Mouse (Mus musculus): Measurements from ENCODE around the gene Mill2. TPM values are rescaled to one million over a fixed set of nuclear protein-coding genes. Genes with fewer than 3 reads are reported as not detected.

The Mill2 gene
- polyA plus RNA-seq, 1 experiment: 0.18 TPM

- no peaks in the 10 kb centered on the region for H3K79me2 ChIP-seq (ENCODE audit: control insufficient read depth, insufficient read depth)
- TF ChIP-seq MYOD1 (IDR thresholded peaks at IDR 0.05; ENCODE audit: control insufficient read depth, insufficient read length, low read depth): no peak
- no peak for TF ChIP-seq MAX (IDR thresholded peaks at IDR 0.05)
- TF ChIP-seq MYOG (IDR thresholded peaks at IDR 0.05; ENCODE audit: control insufficient read depth, extremely low read depth, insufficient read length): no peak
- TF ChIP-seq USF1 (IDR thresholded peaks at IDR 0.05; ENCODE audit: low read depth): no peak
- TF ChIP-seq CEBPB (IDR thresholded peaks at IDR 0.05; ENCODE audit: low read depth): no peak
- TF ChIP-seq CTCF (IDR thresholded peaks at IDR 0.05; ENCODE audit: control insufficient read depth, insufficient read depth, insufficient read length): no peak
- no peak for TF ChIP-seq FOSL1 (IDR thresholded peaks at IDR 0.05; ENCODE audit: insufficient read depth, low read length, poor library complexity, severe bottlenecking)
- H3ac ChIP-seq (ENCODE audit: control insufficient read depth, insufficient read length, low read depth): no peak within 1 kb of the TSS
- no peaks in the 10 kb centered on the region for H3K79me3 ChIP-seq (ENCODE audit: low read depth)
- H3K36me3 ChIP-seq (ENCODE audit: control insufficient read depth, insufficient read depth): no peaks in the 10 kb centered on the region
- H3K4me3 ChIP-seq (ENCODE audit: insufficient read depth, poor library complexity, severe bottlenecking): no peak within 1 kb of the TSS
- H3K27me3 ChIP-seq (ENCODE audit: control insufficient read depth, insufficient read depth, insufficient read length): no peaks in the 10 kb centered on the region
Observed at GRCm38 (mm10) chr7:18821507-18821906, 18.3 kb upstream of the Mill2 start, which contains the start of gene Psg17. Gene Psg17, minus strand, starts transcription at chr7:18821607.

- no peak overlapping the region for H3K4me3 ChIP-seq (ENCODE audit: insufficient read depth, poor library complexity, severe bottlenecking)
- H3K79me2 ChIP-seq (ENCODE audit: control insufficient read depth, insufficient read depth): no peaks in the 10 kb centered on the region
- no peak for TF ChIP-seq CTCF (IDR thresholded peaks at IDR 0.05; ENCODE audit: control insufficient read depth, insufficient read depth, insufficient read length)
Observed at GRCm38 (mm10) chr7:18827792-18828546, 11.8 kb upstream of the Mill2 start.

GRCm38 (mm10) chr7:18828592-18828991, 11.2 kb upstream of the Mill2 start:
- Histone ChIP-seq H3ac (ENCODE audit: control insufficient read depth, insufficient read length, low read depth) (no peak overlapping the region), H3K36me3 (ENCODE audit: control insufficient read depth, insufficient read depth) (no peaks in the 10 kb centered on the region), H3K79me2 (ENCODE audit: control insufficient read depth, insufficient read depth) (no peaks in the 10 kb centered on the region), H3K4me3 (ENCODE audit: insufficient read depth, poor library complexity, severe bottlenecking) (no peak overlapping the region), H3K79me3 (ENCODE audit: low read depth) (no peaks in the 10 kb centered on the region), H3K27me3 (ENCODE audit: control insufficient read depth, insufficient read depth, insufficient read length) (no peaks in the 10 kb centered on the region)
- TF ChIP-seq FOSL1 (IDR thresholded peaks at IDR 0.05; ENCODE audit: insufficient read depth, low read length, poor library complexity, severe bottlenecking) (no peak), MAX (IDR thresholded peaks at IDR 0.05) (no peak), CTCF (IDR thresholded peaks at IDR 0.05; ENCODE audit: control insufficient read depth, insufficient read depth, insufficient read length) (no peak), MYOD1 (IDR thresholded peaks at IDR 0.05; ENCODE audit: control insufficient read depth, insufficient read length, low read depth) (no peak), CEBPB (IDR thresholded peaks at IDR 0.05; ENCODE audit: low read depth) (no peak), USF1 (IDR thresholded peaks at IDR 0.05; ENCODE audit: low read depth) (no peak), MYOG (IDR thresholded peaks at IDR 0.05; ENCODE audit: control insufficient read depth, extremely low read depth, insufficient read length) (no peak)

More at GRCm38 (mm10) chr7:18827792-18828546, 11.8 kb upstream of the Mill2 start:
- Histone ChIP-seq H3K36me3 (ENCODE audit: control insufficient read depth, insufficient read depth) (no peaks in the 10 kb centered on the region), H3K27me3 (ENCODE audit: control insufficient read depth, insufficient read depth, insufficient read length) (no peaks in the 10 kb centered on the region), H3K79me3 (ENCODE audit: low read depth) (no peaks in the 10 kb centered on the region), H3ac (ENCODE audit: control insufficient read depth, insufficient read length, low read depth) (no peak overlapping the region)

- TF ChIP-seq MAX (IDR thresholded peaks at IDR 0.05) (no peak), USF1 (IDR thresholded peaks at IDR 0.05; ENCODE audit: low read depth) (no peak), CEBPB (IDR thresholded peaks at IDR 0.05; ENCODE audit: low read depth) (no peak), MYOD1 (IDR thresholded peaks at IDR 0.05; ENCODE audit: control insufficient read depth, insufficient read length, low read depth) (no peak), FOSL1 (IDR thresholded peaks at IDR 0.05; ENCODE audit: insufficient read depth, low read length, poor library complexity, severe bottlenecking) (no peak), CTCF (IDR thresholded peaks at IDR 0.05; ENCODE audit: control insufficient read depth, insufficient read depth, insufficient read length) (no peak), MYOG (IDR thresholded peaks at IDR 0.05; ENCODE audit: control insufficient read depth, extremely low read depth, insufficient read length) (no peak)
- H3K27me3 ChIP-seq (ENCODE audit: control insufficient read depth, insufficient read depth, insufficient read length): no peaks in the 10 kb centered on the region
- H3K79me2 ChIP-seq (ENCODE audit: control insufficient read depth, insufficient read depth): no peaks in the 10 kb centered on the region
- no peak overlapping the region for H3ac ChIP-seq (ENCODE audit: control insufficient read depth, insufficient read length, low read depth)
- H3K36me3 ChIP-seq (ENCODE audit: control insufficient read depth, insufficient read depth): no peaks in the 10 kb centered on the region
- H3K4me3 ChIP-seq (ENCODE audit: insufficient read depth, poor library complexity, severe bottlenecking): no peak overlapping the region
- no peaks in the 10 kb centered on the region for H3K79me3 ChIP-seq (ENCODE audit: low read depth)
Observed at GRCm38 (mm10) chr7:18829545-18829944, 10.2 kb upstream of the Mill2 start.

- Histone ChIP-seq H3K79me2 (ENCODE audit: control insufficient read depth, insufficient read depth) (no peaks in the 10 kb centered on the region), H3K27me3 (ENCODE audit: control insufficient read depth, insufficient read depth, insufficient read length) (no peaks in the 10 kb centered on the region), H3K79me3 (ENCODE audit: low read depth) (no peaks in the 10 kb centered on the region), H3ac (ENCODE audit: control insufficient read depth, insufficient read length, low read depth) (no peak overlapping the region), H3K4me3 (ENCODE audit: insufficient read depth, poor library complexity, severe bottlenecking) (no peak overlapping the region), H3K36me3 (ENCODE audit: control insufficient read depth, insufficient read depth) (no peaks in the 10 kb centered on the region)
- TF ChIP-seq CEBPB (IDR thresholded peaks at IDR 0.05; ENCODE audit: low read depth) (no peak), USF1 (IDR thresholded peaks at IDR 0.05; ENCODE audit: low read depth) (no peak), MAX (IDR thresholded peaks at IDR 0.05) (no peak), CTCF (IDR thresholded peaks at IDR 0.05; ENCODE audit: control insufficient read depth, insufficient read depth, insufficient read length) (no peak), MYOD1 (IDR thresholded peaks at IDR 0.05; ENCODE audit: control insufficient read depth, insufficient read length, low read depth) (no peak), MYOG (IDR thresholded peaks at IDR 0.05; ENCODE audit: control insufficient read depth, extremely low read depth, insufficient read length) (no peak), FOSL1 (IDR thresholded peaks at IDR 0.05; ENCODE audit: insufficient read depth, low read length, poor library complexity, severe bottlenecking) (no peak)
Observed at GRCm38 (mm10) chr7:18832298-18832697, 7.5 kb upstream of the Mill2 start.
